Mouse (Mus musculus) limb, embryonic 13.5 days (tissue): ENCODE measurements around the gene Esr2. TPM values are rescaled to one million over a fixed set of nuclear protein-coding genes. Genes with fewer than 3 reads are reported as not detected.
"Not testable (repeated sequence)": the region's sequence is repeated elsewhere in the genome, so short reads cannot be mapped to it uniquely, and the experiment has no call there.

Experiments
- ATAC-seq: fragments of 200-750 bp; cut with Nextera tagmentation; 2 replicates; pipeline ENCODE4 v1.8.0; 2017; ENCODE audit warnings: low read depth, moderate number of reproducible peaks, moderate TSS enrichment; ENCODE audit not compliant: low FRiP score
- H3K27ac ChIP-seq: fragments of 300-500 bp; sonication (generic); 2 replicates; pipeline ENCODE4 v1.5.1; 2015; ENCODE audit warnings: inconsistent platforms, mild to moderate bottlenecking, moderate library complexity
- H3K27me3 ChIP-seq: fragments of 300-500 bp; sonication (generic); 2 replicates; pipeline ENCODE4 v1.6.1; 2015; ENCODE audit warnings: mild to moderate bottlenecking, inconsistent platforms
- H3K36me3 ChIP-seq: fragments of 300-500 bp; sonication (generic); 2 replicates; pipeline ENCODE4 v1.6.1; 2015; ENCODE audit warnings: inconsistent platforms, mild to moderate bottlenecking, moderate library complexity
- H3K4me1 ChIP-seq: fragments of 300-500 bp; sonication (generic); 2 replicates; pipeline ENCODE4 v1.6.1; 2015; ENCODE audit warnings: inconsistent platforms
- H3K4me2 ChIP-seq: fragments of 300-500 bp; sonication (generic); replicated peaks from 2 replicates; pipeline ENCODE4 v1.6.1; 2015; ENCODE audit warnings: inconsistent platforms, mild to moderate bottlenecking, moderate library complexity
- H3K4me3 ChIP-seq: fragments of 300-500 bp; sonication (generic); 2 replicates; pipeline ENCODE4 v1.5.1; 2015; ENCODE audit warnings: moderate library complexity, mild to moderate bottlenecking, inconsistent platforms
- H3K9ac ChIP-seq: fragments of 300-500 bp; sonication (generic); 2 replicates; pipeline ENCODE4 v1.6.1; 2015; ENCODE audit warnings: mild to moderate bottlenecking, inconsistent platforms
- H3K9me3 ChIP-seq: fragments of 300-500 bp; sonication (generic); 2 replicates; pipeline ENCODE4 v1.6.1; 2016; ENCODE audit warnings: inconsistent platforms
- WGBS: fragments of 180-500 bp; shearing (Covaris S2); methylation state at CpG from one replicate; pipeline ENCODE4 v1.1.7; 2015; 5-methylcytosine and 5-hydroxymethylcytosine counted together
- polyA plus RNA-seq: library from polyadenylated mRNA; unstranded; fragments of >200 nt; fragmentation: Nextera tagmentation; extraction: Ambion mirVana; gene quantifications from 2 replicates; pipeline ENCODE4 v1.2.1, GENCODE M21; 2015

Esr2 gene
- 0.41 and 0.43 TPM in 2 replicates for polyA plus RNA-seq

- under 1% methylated on average over 39 of the region's 39 CpGs for WGBS
- H3K36me3 ChIP-seq, result no peaks in the 10 kb centered on the region
- peak; percentile 74 for ATAC-seq
These were observed at the start of gene Esr2 for GRCm38 (mm10) chr12:76177000-76177863. TSS of gene Esr2 (minus strand) at chr12:76177259.

DNA sequence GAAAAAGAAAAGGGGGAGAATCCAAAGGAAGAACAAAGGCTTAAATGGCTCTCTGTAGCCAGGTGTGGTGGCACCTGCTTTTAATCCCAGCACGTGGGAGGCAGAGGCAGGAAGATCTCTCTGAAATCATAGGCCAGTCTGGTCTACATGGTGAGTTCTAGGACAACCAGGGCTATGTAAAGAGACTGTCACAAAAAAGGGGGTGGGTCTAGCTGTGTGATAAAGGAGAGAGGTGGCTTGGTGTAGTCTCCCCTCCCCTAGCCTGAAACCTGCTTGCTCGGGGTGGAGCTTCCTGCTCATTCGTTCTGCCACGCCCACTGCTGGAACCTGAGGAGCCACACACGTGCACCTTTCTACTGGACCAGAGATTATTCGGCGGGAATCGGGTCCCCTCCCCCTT, 45.0 kb upstream of the Esr2 start:
- not testable (repeated sequence) for H3K4me1 ChIP-seq, H3K27ac ChIP-seq, H3K9me3 ChIP-seq, H3K9ac ChIP-seq, H3K4me3 ChIP-seq, H3K4me2 ChIP-seq, H3K27me3 ChIP-seq, H3K36me3 ChIP-seq, ATAC-seq
- 52% methylated on average over 3 of the region's 8 CpGs for WGBS

More at GRCm38 (mm10) chr12:76177000-76177863, at the start of gene Esr2:
- H3K4me2 ChIP-seq, result peak within 1 kb of the TSS; percentile 97
- H3K27me3 ChIP-seq, result peaks cover 12% of the 10 kb centered on the region; the same call in 1 of the 2 replicates
- H3K9ac ChIP-seq, result peak within 1 kb of the TSS; percentile 62
- no peaks in the 10 kb centered on the region for H3K9me3 ChIP-seq
- no peak within 1 kb of the TSS for H3K27ac ChIP-seq
- peak within 1 kb of the TSS; percentile 50 for H3K4me3 ChIP-seq
- peaks cover 13% of the 10 kb centered on the region; the same call in 1 of the 2 replicates for H3K4me1 ChIP-seq

- H3K4me2 ChIP-seq, result no peak overlapping the region
- no peak overlapping the region for H3K9ac ChIP-seq
- H3K4me1 ChIP-seq, result 0 out of 2 replicates have a peak, but pooled peaks cover 7% of the 10 kb centered on the region
- ATAC-seq, result no peak
- H3K27me3 ChIP-seq, result no peaks in the 10 kb centered on the region
- H3K9me3 ChIP-seq, result no peaks in the 10 kb centered on the region
- H3K27ac ChIP-seq, result no peak overlapping the region
- WGBS, result 74% methylated on average over 11 of the region's 11 CpGs
- H3K36me3 ChIP-seq, result no peaks in the 10 kb centered on the region
- no peak overlapping the region for H3K4me3 ChIP-seq
These were observed 39.7 kb upstream of the Esr2 start for GRCm38 (mm10) chr12:76216716-76217115.

GRCm38 (mm10) chr12:76215121-76215520, 38.1 kb upstream of the Esr2 start:
- 0 out of 2 replicates have a peak, but pooled peaks cover 7% of the 10 kb centered on the region for H3K4me1 ChIP-seq
- H3K9me3 ChIP-seq, result no peaks in the 10 kb centered on the region
- 27% methylated on average over 5 of the region's 5 CpGs for WGBS
- no peak for ATAC-seq
- no peak overlapping the region for H3K4me2 ChIP-seq
- H3K4me3 ChIP-seq, result no peak overlapping the region
- H3K9ac ChIP-seq, result no peak overlapping the region
- H3K27ac ChIP-seq, result no peak overlapping the region
- H3K36me3 ChIP-seq, result no peaks in the 10 kb centered on the region
- H3K27me3 ChIP-seq, result no peaks in the 10 kb centered on the region

DNA sequence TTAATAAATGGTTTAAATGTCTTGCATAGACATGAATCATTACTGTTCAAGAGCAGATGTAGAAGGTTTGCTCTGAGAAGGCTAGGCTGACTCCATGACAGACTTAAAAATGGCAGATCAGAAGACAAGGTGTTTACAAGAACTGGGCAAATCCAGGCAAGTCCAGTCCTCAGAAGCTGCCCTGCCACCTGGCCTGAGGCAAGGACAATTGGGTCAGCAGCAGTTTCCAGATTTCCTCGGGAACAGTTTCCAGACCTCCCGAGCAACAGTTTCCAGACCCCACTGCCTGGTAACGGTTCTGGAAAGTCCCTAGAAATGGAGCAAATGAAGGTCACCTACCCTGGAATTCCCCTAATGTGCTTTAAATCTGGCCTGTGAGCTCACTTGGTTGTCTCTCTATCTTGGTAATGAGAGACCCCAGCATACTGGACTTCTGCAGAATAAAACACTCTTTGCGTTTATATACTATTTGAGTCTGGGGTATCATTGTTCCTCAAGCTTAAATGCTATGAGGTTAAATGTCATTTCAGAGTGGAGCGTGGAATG, 32.4 kb upstream of the Esr2 start:
- Histone ChIP-seq H3K27ac (no peak overlapping the region), H3K27me3 (no peaks in the 10 kb centered on the region), H3K9ac (no peak overlapping the region), H3K36me3 (no peaks in the 10 kb centered on the region), H3K9me3 (no peaks in the 10 kb centered on the region), H3K4me1 (no peaks in the 10 kb centered on the region), H3K4me3 (no peak overlapping the region), H3K4me2 (no peak overlapping the region)
- ATAC-seq, result no peak
- WGBS, result 86% methylated on average over 5 of the region's 5 CpGs

- Histone ChIP-seq H3K36me3 (no peaks in the 10 kb centered on the region), H3K4me1 (peaks cover 17% of the 10 kb centered on the region; the same call in 1 of the 2 replicates), H3K9ac (no peak overlapping the region), H3K9me3 (no peaks in the 10 kb centered on the region), H3K27ac (no peak overlapping the region), H3K4me2 (no peak overlapping the region), H3K4me3 (no peak overlapping the region), H3K27me3 (0 out of 2 replicates have a peak, but pooled peaks cover 1% of the 10 kb centered on the region)
- ATAC-seq, result no peak
- 65% methylated on average over 4 of the region's 4 CpGs for WGBS
These were observed 23.3 kb upstream of the Esr2 start for GRCm38 (mm10) chr12:76200326-76200725.

DNA sequence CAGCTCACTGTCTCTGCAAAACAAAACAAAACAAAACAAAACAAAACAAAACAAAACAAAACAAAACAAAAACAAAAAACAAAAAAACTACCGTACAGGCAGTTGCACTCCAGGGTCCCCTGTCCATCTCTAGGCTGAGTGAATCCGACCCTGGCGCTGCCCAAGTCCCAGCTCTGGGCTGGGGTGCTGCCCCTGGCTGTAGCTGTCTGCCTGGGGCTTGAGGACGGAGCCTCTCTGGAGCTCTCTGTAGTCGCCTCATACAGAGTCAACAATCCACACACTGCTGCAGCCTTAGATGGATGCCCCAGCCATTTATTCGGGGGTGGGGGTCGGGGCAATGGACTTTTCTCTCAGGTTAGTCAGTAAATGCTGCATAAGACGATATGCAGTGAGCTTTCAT, 20.0 kb upstream of the Esr2 start:
- H3K4me2 ChIP-seq, result peak overlapping the region; percentile 92
- WGBS, result 42% methylated on average over 8 of the region's 8 CpGs
- 0 out of 2 replicates have a peak overlapping the region, but pooled peaks have one; percentile 50 for H3K9ac ChIP-seq
- 0 out of 2 replicates have a peak, but pooled peaks cover 5% of the 10 kb centered on the region for H3K27me3 ChIP-seq
- H3K27ac ChIP-seq, result no peak overlapping the region
- no peaks in the 10 kb centered on the region for H3K9me3 ChIP-seq
- H3K36me3 ChIP-seq, result no peaks in the 10 kb centered on the region
- H3K4me3 ChIP-seq, result peak overlapping the region; percentile 44
- peaks cover 17% of the 10 kb centered on the region; the same call in 1 of the 2 replicates for H3K4me1 ChIP-seq
- no peak for ATAC-seq

DNA sequence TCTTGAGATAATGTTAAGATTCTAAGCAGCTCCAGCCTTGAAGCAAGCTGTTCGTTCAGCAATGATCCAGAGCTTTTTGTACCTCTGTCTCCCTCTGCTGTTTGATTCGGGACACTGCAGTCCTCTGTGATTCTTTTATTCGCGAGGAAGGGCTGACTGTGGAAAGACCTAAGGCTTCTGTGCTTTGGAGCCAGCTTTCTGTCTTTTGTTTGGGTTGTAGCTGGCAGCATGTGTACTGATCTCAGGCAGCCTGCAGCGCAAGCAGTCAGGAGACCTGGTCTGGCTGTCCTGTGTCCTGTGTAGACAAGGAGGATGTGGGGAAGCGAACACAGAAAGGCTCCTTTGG, 19.6 kb upstream of the Esr2 start:
- Histone ChIP-seq H3K27ac (no peak overlapping the region), H3K9me3 (no peaks in the 10 kb centered on the region), H3K4me2 (peak overlapping the region; percentile 92), H3K9ac (peak overlapping the region; percentile 50; the same call in 1 of the 2 replicates), H3K27me3 (0 out of 2 replicates have a peak, but pooled peaks cover 5% of the 10 kb centered on the region), H3K36me3 (no peaks in the 10 kb centered on the region), H3K4me3 (peak overlapping the region; percentile 44), H3K4me1 (peaks cover 17% of the 10 kb centered on the region; the same call in 1 of the 2 replicates)
- 7% methylated on average over 6 of the region's 6 CpGs for WGBS
- ATAC-seq, result peak; percentile 41; the same call in 1 of the 2 replicates

DNA sequence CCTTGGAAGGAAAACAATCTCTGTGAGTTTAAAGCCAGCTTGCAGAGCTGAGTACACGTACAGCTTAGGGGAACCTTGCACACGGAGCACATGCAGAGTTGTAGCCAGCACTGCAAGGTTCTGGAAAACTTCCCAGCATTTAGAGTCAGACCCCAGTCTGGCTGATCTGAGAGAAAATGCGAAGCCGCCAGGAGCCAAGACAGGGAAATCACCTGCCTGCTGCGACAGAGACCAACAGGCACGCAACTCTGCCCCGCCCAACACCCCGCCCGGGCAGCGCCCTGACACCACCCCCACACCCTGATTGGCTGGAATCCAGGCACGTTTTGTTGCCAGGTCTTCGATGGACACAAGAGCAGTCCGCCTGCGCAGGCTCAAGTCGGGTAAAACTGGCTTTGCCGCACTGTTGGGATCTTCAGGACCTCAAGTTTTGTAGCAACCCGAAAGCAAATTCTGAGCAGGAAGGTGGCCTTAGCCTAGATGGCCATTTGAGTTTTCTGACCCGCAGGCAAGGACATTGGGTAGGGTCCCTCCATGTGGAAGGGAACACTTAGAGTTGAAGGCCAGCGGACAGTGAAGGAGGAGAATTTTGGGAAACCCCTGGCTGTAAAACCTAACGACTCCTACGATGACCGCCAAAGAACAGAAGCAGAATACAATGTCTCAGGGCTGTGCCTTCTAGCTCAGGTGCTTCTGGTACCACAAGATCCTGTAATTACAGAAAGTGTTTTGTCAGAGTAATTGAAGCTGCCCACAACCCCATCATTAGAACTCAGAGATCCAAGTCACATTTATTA, 19.1 kb upstream of the Esr2 start:
- Histone ChIP-seq H3K9ac (peak overlapping the region; percentile 61), H3K36me3 (no peaks in the 10 kb centered on the region), H3K4me3 (peak overlapping the region; percentile 44), H3K27me3 (0 out of 2 replicates have a peak, but pooled peaks cover 5% of the 10 kb centered on the region), H3K4me1 (peaks cover 17% of the 10 kb centered on the region; the same call in 1 of the 2 replicates), H3K27ac (peak overlapping the region; percentile 75), H3K4me2 (peak overlapping the region; percentile 92), H3K9me3 (no peaks in the 10 kb centered on the region)
- under 1% methylated on average over 22 of the region's 22 CpGs for WGBS
- ATAC-seq, result peak; percentile 67

DNA sequence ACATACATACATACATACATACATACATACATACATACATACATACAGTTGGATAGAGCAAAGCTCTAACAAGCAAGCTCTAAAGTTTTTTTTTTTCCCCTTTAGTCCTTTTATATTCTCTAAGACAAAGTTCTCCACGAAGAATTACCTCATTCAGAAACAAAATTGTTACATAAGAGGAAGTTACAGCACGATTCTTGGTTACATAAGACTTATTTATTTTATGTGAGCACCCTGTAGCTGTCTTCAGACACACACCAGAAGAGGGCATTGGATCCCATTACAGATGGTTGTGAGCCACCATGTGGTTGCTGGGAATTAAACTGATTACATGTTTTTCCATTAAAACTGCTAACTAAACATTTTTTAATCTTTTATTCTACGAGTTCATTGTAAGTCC, 17.5 kb upstream of the Esr2 start:
- H3K27me3 ChIP-seq, result 0 out of 2 replicates have a peak, but pooled peaks cover 5% of the 10 kb centered on the region
- H3K9ac ChIP-seq, result no peak overlapping the region
- H3K4me2 ChIP-seq, result no peak overlapping the region
- H3K27ac ChIP-seq, result no peak overlapping the region
- no peak overlapping the region for H3K4me3 ChIP-seq
- H3K9me3 ChIP-seq, result no peaks in the 10 kb centered on the region
- H3K36me3 ChIP-seq, result no peaks in the 10 kb centered on the region
- no peak for ATAC-seq
- WGBS, result 62% methylated on average over 3 of the region's 3 CpGs
- H3K4me1 ChIP-seq, result peaks cover 17% of the 10 kb centered on the region; the same call in 1 of the 2 replicates

DNA sequence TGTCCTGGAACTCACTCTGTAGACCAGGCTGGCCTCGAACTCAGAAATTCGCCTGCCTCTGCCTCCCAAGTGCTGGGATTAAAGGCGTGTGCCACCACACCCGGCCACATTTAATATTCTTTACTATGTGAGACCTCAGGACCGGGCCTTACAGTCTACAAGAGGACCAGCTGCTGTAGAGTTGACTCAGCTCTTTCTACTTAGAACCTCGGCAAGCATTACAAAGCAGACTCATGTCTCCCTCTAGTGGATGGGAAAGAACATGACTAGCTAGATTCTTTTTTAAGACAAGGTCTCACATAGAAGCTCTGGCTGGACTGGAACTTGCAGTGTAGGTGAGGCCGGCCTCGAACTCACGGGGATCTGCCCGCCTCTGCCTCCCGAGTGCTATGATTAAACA, 13.9 kb upstream of the Esr2 start:
- Histone ChIP-seq H3K9ac (no peak overlapping the region), H3K4me2 (no peak overlapping the region), H3K27ac (no peak overlapping the region), H3K36me3 (no peaks in the 10 kb centered on the region), H3K27me3 (0 out of 2 replicates have a peak, but pooled peaks cover 5% of the 10 kb centered on the region), H3K9me3 (no peaks in the 10 kb centered on the region), H3K4me1 (peaks cover 5% of the 10 kb centered on the region; the same call in 1 of the 2 replicates), H3K4me3 (no peak overlapping the region)
- peak; percentile 61; the same call in 1 of the 2 replicates for ATAC-seq
- WGBS, result 41% methylated on average over 11 of the region's 11 CpGs
